Mouse (Mus musculus) kidney, embryonic 14.5 days (tissue): ENCODE results near the gene Stag3. TPM values are rescaled to one million over a fixed set of nuclear protein-coding genes. Genes with fewer than 3 reads are reported as not detected.

Experiments
- ATAC-seq: fragments of 200-750 bp; cut with Nextera tagmentation; 2 replicates; pipeline ENCODE4 v1.8.0; 2017; ENCODE audit warnings: moderate number of reproducible peaks, mild to moderate bottlenecking, moderate TSS enrichment, moderate library complexity; ENCODE audit not compliant: low FRiP score, low TSS enrichment
- H3K27ac ChIP-seq: fragments of 300-500 bp; sonication (generic); 2 replicates; pipeline ENCODE4 v1.5.1; 2014; ENCODE audit warnings: low read depth, mild to moderate bottlenecking, low read length, moderate library complexity, mixed read lengths
- H3K27me3 ChIP-seq: fragments of 300-500 bp; sonication (generic); 2 replicates; pipeline ENCODE4 v1.6.1; 2014; ENCODE audit warnings: mild to moderate bottlenecking, low read length; ENCODE audit not compliant: control insufficient read depth, insufficient read depth
- H3K36me3 ChIP-seq: fragments of 300-500 bp; sonication (generic); 2 replicates; pipeline ENCODE4 v1.6.1; 2014; ENCODE audit warnings: low read length, mixed read lengths; ENCODE audit not compliant: control insufficient read depth, insufficient read depth
- H3K4me1 ChIP-seq: fragments of 300-500 bp; sonication (generic); 2 replicates; pipeline ENCODE4 v1.6.1; 2014; ENCODE audit warnings: low read length, mixed read lengths; ENCODE audit not compliant: control insufficient read depth, insufficient read depth
- H3K4me2 ChIP-seq: fragments of 300-500 bp; sonication (generic); replicated peaks from 2 replicates; pipeline ENCODE4 v1.6.1; 2014; ENCODE audit warnings: low read depth, mild to moderate bottlenecking, low read length
- H3K4me3 ChIP-seq: fragments of 300-500 bp; sonication (generic); 2 replicates; pipeline ENCODE4 v1.5.1; 2014; ENCODE audit warnings: mild to moderate bottlenecking, low read length
- H3K9ac ChIP-seq: fragments of 300-500 bp; sonication (generic); 2 replicates; pipeline ENCODE4 v1.6.1; 2014; ENCODE audit warnings: low read depth, mild to moderate bottlenecking, low read length, moderate library complexity
- H3K9me3 ChIP-seq: fragments of 300-500 bp; sonication (generic); 2 replicates; pipeline ENCODE4 v1.6.1; 2016; ENCODE audit warnings: low read length; ENCODE audit not compliant: control insufficient read depth
- WGBS: fragments of 180-500 bp; shearing (Covaris S2); extraction: QIAGEN DNeasy Blood & Tissue Kit; methylation state at CpG from one replicate; pipeline ENCODE4 v1.1.7; 2014; 5-methylcytosine and 5-hydroxymethylcytosine counted together
- polyA plus RNA-seq: library from polyadenylated mRNA; unstranded; fragments of >200 nt; fragmentation: Nextera tagmentation; extraction: Ambion mirVana; gene quantifications from 2 replicates; pipeline ENCODE4 v1.2.1, GENCODE M21; 2014

Stag3 gene
- polyA plus RNA-seq, 1 experiment from 2014 or later, result 4.5 TPM

DNA sequence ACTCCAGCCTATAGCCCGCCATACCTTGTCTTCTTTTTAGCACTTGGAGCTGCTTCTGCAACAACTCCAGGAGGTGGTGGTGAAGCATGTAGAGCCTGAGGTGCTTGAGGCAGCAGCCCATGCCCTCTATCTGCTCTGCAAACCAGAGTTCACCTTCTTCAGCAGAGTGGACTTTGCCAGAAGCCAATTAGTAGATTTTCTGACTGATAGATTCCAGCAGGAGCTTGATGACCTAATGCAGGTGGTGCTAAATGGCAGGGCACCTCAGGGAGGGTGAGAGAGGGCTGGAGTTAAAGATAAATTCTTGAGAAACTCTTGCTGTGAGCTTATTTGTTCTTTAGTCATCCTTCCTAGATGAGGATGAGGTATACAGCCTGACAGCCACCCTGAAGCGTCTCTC, 19.6 kb downstream of the Stag3 start:
- ATAC-seq, result no peak
- Histone ChIP-seq H3K9me3 (no peaks in the 10 kb centered on the region), H3K27ac (no peak overlapping the region), H3K9ac (no peak overlapping the region), H3K4me3 (no peak overlapping the region), H3K36me3 (no peaks in the 10 kb centered on the region), H3K4me1 (no peaks in the 10 kb centered on the region), H3K4me2 (no peak overlapping the region), H3K27me3 (no peaks in the 10 kb centered on the region)
- WGBS, result 83% methylated on average over 2 of the region's 2 CpGs

DNA sequence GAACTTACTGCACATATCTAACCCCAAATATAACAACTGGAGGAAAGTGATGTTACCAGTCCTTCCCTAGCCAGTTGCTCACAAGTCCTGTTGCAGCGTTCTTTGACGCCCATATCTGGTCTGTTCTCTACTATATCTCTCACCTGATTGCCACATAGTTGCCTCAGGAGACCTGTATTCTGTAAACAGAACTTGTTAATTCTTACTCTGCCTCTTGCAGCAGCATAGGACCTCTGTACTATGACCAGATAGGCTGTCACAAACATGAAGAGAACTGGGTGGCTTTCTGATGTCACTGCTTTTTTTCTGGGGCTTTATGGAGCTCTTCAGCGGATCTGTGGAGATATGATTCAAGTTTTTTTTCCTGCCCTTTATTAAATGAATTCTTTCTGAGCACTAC, 32.8 kb downstream of the Stag3 start:
- H3K4me3 ChIP-seq, result no peak overlapping the region
- no peaks in the 10 kb centered on the region for H3K27me3 ChIP-seq
- no peaks in the 10 kb centered on the region for H3K4me1 ChIP-seq
- H3K27ac ChIP-seq, result no peak overlapping the region
- WGBS, result 94% methylated on average over 3 of the region's 3 CpGs
- H3K9ac ChIP-seq, result no peak overlapping the region
- no peak for ATAC-seq
- no peaks in the 10 kb centered on the region for H3K9me3 ChIP-seq
- no peak overlapping the region for H3K4me2 ChIP-seq
- H3K36me3 ChIP-seq, result no peaks in the 10 kb centered on the region

DNA sequence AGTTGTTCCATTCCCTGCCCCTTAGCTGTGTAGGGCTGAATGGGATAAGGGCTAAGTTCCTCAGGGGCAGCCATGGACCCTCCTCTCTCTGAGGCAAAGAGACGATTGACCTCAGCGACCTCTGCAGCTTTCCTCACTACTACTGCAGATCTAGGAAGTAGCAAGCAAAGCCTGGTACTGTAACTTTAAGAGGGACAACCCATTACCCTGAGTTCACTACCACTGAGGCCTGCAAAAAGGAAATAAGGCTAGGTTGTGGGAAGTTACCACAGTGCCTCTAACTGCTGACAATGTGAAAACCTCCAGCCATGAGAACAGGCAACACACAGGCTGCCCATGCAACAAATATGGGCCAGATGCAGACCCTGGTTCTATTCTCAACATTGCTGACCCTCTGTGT, 61.6 kb downstream of the Stag3 start, which contains the start of gene Pvrig:
Gene Pvrig, plus strand, starts transcription at position 301 of the 400 bp plus-strand sequence.
- Histone ChIP-seq H3K4me3 (no peak within 1 kb of the TSS), H3K27me3 (no peaks in the 10 kb centered on the region), H3K36me3 (no peaks in the 10 kb centered on the region), H3K4me1 (no peaks in the 10 kb centered on the region), H3K9me3 (no peaks in the 10 kb centered on the region), H3K9ac (no peak within 1 kb of the TSS), H3K4me2 (no peak within 1 kb of the TSS), H3K27ac (no peak within 1 kb of the TSS)
- WGBS, result 70% methylated on average over 2 of the region's 2 CpGs
- ATAC-seq, result no peak

DNA sequence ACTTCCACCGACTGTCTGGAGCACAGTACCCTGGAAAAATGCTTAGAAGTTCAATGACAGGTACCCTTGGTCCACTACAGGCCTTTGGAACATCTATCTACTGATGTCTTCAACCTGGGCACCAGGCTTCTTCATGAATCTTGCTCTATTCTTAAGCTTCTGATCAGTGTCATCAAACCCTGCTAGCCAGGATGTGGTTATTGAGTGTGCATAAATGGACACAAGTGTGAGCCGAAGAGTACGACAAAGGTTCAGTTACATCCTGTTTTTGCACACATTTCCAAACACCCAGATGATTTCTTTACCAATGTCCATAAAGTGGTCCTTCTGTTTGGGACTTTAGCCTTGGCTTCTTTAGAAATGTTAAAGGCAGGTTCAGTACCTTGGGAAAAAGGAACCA, 63.2 kb downstream of the Stag3 start:
- no peak overlapping the region for H3K4me3 ChIP-seq
- H3K27me3 ChIP-seq, result no peaks in the 10 kb centered on the region
- no peak overlapping the region for H3K4me2 ChIP-seq
- H3K36me3 ChIP-seq, result no peaks in the 10 kb centered on the region
- WGBS, result 89% methylated on average over 3 of the region's 3 CpGs
- H3K9me3 ChIP-seq, result no peaks in the 10 kb centered on the region
- no peak overlapping the region for H3K9ac ChIP-seq
- ATAC-seq, result no peak
- H3K27ac ChIP-seq, result no peak overlapping the region
- H3K4me1 ChIP-seq, result no peaks in the 10 kb centered on the region

Other genes starting within 250 kb of the Stag3 start
- gene Smok3c, start 227.0 kb upstream of the Stag3 start, polyA plus RNA-seq, result not detected in 2 replicates
- gene Zkscan1, start 195.2 kb upstream of the Stag3 start, polyA plus RNA-seq, result 16.5 and 33.7 TPM in 2 replicates
- gene Zscan21, start 163.3 kb upstream of the Stag3 start, polyA plus RNA-seq, result 52.6 and 65.1 TPM in 2 replicates
- gene Zfp113, start 124.5 kb upstream of the Stag3 start, polyA plus RNA-seq, result 13.4 and 26.1 TPM in 2 replicates
- 253 and 294 TPM in 2 replicates for gene Cops6, start 119.2 kb upstream of the Stag3 start, polyA plus RNA-seq
- 18.1 and 22.6 TPM in 2 replicates for gene Ap4m1, start 108.2 kb upstream of the Stag3 start, polyA plus RNA-seq
- gene Mcm7, start 107.8 kb upstream of the Stag3 start, polyA plus RNA-seq, result 176 and 241 TPM in 2 replicates
- gene Taf6, start 92.8 kb upstream of the Stag3 start, polyA plus RNA-seq, result 80.9 and 109 TPM in 2 replicates
- 57.8 and 61.5 TPM in 2 replicates for gene Cnpy4, start 92.8 kb upstream of the Stag3 start, polyA plus RNA-seq
- 9.7 and 10.2 TPM in 2 replicates for gene Mblac1, start 85.9 kb upstream of the Stag3 start, polyA plus RNA-seq
- gene Nxpe5, start 54.3 kb upstream of the Stag3 start, polyA plus RNA-seq, result 0.07 TPM in 1 of 2 replicates, not detected in the other
- gene Lamtor4, start 24.8 kb upstream of the Stag3 start, polyA plus RNA-seq, result 47.7 and 66.4 TPM in 2 replicates
- gene BC037034, start 16.2 kb upstream of the Stag3 start, polyA plus RNA-seq, result 5.4 and 6.8 TPM in 2 replicates
- gene Gal3st4, start 7.4 kb upstream of the Stag3 start, polyA plus RNA-seq, result 2.4 and 3.3 TPM in 2 replicates
- gene Gm43720, start 282 bp upstream of the Stag3 start, polyA plus RNA-seq, result not detected in 2 replicates
- gene Gpc2, start 235 bp upstream of the Stag3 start, polyA plus RNA-seq, result 5.1 and 7.9 TPM in 2 replicates
- not detected in 2 replicates for gene Pvrig, start 61.7 kb downstream of the Stag3 start, polyA plus RNA-seq
- gene Zfp157, start 161.2 kb downstream of the Stag3 start, polyA plus RNA-seq, result 39.6 and 46.8 TPM in 2 replicates